Mouse (Mus musculus) right cerebral cortex, postnatal 36 days (tissue): ENCODE data around the gene Zfp644.

Experiments used
- DNase-seq, 2 experiments: peaks; one replicate each; pipeline ENCODE4 v3.0.0; 2022; ENCODE audit warnings: low spot score in 2 of 2, mixed read lengths in 1 of 2

The Zfp644 gene

DNA sequence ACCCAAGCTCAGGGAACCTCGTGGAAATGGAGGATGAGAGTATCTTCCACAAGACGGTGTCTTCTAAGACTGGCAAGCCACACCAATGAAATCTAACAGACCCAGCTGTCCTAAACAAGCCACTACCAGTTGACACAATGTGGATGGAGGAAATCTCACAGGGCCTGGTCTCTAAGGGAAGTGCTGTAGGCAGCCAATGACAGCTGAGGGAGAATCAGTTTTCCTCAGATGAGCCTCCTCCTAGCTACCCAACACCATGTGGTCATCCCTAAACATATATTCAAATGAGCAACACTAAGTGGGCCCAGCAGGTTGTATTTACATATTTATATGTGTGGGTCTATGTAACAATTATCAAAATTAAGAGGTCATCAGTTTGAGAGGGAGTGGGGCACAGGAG lies 99.6 kb downstream of the Zfp644 start:
- no peak for DNase-seq

DNA sequence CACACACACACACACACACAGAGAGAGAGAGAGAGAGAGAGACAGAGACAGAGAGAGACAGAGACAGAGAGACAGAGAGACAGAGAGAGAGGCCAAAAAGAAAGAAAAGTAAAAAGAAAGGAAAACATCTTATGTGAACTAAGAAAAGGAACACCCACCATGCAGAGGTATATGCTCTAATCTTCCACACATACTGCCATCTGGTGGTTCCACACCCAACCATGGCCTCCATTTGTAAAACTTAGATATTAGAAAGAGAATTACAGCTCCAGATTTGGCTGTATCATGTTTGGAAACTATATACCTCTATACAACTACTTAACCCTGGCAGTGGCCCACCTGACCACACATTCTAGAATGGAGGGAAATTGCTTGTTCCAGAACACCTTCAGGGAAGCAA lies 102.7 kb downstream of the Zfp644 start:
- DNase-seq: no peak

DNA sequence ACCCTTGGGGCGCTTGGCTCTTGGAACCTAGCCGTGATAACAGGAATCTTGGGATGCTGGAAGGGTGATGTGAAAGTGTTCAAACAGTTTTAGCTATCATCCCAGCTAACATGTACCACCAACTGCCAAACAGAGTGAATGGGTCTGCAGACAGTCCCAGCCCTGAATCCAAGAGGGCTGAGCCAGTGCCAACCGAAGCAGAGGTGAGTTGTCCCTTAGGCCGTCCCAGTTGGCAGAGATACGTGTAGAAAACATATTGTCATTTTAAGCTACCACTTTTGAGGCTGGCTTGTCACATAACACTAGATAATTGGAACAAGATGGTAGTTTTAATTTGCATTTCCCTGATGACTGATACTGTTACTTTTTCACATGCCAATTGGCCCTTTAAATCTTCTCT lies 106.4 kb downstream of the Zfp644 start:
- DNase-seq: no peak

DNA sequence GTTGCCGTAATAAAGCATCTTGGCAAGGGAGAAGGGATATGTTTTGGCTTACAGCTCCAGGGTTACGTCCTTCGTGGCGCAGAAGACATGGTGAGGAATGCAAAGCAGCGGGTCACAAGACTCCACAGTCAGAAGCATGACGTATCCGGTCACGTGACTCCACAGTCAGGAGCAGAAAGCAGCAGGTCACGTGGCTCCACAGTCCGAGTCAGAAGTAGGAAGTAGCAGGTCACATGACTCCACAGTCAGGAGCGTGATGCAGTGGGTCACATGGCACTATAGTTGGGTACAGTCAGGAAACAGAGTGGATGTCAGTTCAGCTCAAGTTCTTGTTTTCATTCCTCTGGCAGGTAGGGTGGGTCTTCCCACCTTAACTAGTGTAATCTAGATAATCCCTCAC lies 107.4 kb downstream of the Zfp644 start:
- no peak for DNase-seq

DNA sequence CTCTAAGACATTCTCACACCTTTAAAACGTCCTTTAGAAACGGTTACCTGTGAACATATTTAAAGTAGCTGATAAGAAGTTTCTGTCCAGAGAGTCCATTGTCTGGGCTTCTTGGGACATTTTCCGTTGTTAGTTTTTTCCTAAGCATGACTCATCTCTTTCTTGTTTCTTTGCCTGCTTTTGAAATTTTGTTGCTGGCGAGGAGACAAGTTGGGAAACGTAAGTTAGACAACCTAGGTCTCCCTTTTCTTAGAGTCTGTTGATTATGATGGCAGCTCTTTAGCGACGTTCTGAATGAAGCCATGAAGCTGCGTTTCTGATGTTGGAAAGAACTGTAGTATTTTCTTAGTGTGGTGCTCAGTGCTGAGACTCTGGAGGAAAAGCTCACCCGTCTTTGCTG lies 108.1 kb downstream of the Zfp644 start:
- DNase-seq: no peak

DNA sequence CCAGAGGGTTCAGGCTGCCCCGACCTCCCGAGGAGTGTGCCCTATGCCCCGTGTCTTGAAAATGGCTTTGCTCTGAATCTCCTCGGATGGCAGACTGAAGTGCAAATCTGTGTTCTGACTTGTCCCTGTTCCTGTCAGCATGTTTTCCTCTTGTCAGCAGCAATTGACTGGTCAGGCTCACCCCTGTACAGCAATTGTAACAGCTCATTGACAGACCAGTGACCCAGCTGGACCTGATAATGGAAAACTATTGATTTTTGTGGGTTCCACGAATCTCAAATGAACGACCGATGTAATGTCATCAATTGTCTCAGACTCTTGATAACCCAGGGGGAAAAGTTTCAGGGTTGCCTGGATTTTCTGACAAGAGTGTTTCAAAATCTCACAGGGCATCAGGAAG lies 116.1 kb downstream of the Zfp644 start:
- DNase-seq: no peak

DNA sequence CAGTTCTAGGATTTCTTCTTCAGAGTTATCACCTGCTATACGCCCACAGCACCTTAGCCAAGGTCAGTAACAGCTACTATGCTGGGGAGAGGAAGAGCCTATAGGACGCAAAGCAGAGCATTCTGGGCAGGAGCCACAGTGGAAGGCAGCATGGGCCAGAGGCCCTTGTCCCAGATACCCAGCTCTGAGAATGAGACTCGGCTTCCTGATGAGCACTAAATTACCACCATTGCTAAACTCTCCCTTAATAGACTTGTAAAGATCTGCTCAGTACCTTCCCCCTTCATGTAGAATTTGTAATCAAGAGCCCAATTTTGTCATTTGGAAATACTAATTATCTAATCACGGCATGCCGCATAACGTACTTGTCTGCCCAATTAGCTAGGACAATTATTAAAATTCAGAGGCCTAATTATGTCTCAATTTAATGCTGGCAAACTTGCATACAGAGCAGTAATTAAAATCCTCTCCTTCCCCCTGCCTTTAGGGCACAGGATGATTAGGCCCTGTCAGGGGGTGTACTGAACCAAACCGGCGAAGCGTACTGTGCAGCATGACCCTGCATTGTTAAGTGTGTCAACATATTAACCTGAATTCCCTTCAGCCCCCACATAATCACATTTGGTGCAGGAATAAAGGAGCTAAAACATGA lies 119.7 kb downstream of the Zfp644 start:
- DNase-seq: no peak

DNA sequence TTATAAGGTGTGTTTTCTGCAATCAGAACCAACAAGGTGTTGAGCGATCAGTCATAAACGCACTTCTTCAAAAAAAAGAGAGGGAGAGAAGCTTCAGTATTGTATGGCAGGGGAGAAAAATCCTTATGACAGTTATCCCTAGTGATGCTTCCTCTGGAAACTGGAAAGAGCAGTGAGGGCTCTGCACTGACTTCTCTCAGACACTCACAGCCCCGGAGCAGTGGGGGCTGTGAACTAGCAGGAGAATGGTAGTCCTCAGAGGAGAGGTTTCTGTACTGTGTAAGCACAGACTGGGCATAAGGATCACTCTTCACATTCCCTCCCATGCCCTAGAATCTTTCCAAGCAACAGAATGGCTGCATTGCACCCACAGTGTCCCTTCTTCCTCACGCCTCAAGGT lies 122.0 kb downstream of the Zfp644 start:
- DNase-seq: no peak

DNA sequence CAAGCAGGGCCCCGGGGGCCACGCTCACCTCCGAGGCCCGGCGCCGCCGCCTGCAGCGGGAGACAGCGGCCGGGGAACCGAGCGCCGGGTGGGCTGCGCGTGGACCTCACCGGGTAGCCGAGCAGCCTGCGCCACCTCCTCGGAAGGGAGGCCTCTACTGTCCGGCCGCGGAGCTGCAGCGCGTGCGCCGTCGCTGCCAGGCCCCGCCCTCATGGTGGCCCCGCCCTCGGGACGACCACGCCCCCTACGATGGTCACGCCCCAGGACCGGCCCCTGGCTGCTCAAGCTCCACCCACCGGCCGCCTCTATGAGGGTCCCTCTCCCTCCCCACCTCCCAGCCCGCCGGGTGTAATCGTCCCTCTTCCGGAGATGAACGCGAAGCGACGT lies 122.5 kb downstream of the Zfp644 start:
- DNase-seq: peak; percentile 67 to 69

DNA sequence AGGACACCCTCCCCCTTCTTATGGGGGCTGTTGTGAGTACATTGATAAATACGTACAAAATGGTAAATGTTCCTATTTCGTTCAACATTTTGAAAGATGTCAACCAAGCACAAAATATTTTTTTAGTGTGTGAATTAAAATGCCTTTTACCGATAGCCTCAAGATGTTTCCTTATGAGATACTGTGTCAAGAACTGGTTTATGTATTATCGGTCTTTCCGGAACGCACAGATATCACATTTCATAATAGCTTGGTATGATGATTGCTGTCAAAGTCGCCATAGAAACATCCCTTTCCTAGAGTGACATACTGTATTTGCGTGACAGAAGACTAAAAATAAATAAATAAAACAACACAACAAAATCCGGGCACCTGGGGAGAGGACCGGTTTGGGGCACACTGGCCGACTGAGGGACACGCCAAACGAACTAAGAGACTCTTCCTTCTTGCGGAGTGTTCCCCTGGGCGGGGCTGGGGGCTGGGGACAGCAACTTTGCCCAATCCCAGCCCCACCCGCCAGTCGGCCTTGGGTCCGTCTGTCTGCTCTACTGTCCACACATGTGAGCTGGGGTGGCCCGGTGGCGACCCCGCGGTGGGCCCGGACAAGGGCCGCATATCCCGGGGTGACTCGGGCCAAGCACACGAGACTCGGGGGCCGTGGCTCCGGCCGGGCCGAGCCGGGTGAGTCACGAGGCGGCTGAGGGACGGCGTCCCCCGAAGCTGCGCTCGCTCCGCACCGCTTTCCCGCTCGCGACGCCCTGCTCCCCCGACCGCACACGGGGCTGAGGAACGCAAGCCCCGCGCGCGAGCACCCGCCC lies 123.1 kb downstream of the Zfp644 start:
- DNase-seq: peak in 1 of 2 experiments; percentile 6
